Mouse (Mus musculus): ENCODE data around the gene Atp6v0e. TPM values are rescaled to one million over a fixed set of nuclear protein-coding genes. Genes with fewer than 3 reads are reported as not detected.

Gene Atp6v0e
- 368 TPM for polyA plus RNA-seq (2017; shearing (Covaris generic))

DNA sequence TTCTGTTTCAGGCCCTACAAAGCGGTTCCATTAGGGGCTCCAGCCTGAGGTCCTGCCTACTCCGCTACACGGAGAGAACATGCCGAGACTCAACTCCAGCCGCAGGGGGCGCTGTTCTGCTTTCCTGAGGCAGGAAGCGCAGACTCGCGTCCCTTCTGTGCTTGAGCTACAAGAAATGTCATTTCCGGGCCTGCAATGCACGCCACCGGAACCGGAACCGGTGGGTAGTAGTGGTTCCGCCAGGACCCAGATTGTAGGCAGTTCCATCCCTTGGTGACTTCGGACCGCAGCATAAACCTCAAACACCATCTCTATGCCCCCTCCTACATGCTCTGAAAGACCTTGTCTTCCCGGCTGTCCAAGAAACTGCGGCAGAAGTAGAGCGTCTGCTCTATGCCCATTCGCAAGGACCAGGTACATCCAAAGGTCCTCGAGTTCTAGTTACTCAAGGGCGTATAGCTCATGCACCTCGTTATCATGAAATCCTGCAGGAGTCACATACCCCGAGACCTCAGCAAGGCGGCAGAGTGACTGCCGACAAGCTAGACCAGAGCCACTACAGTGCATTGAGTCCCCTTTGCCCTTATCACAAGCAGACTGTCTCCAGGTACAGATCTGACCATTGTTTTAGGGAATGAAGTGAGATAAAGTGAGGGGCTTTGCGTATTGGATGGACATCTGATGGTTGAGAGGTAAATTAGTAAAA, at the start of gene Atp6v0e:
Gene Atp6v0e, plus strand, starts transcription at position 254 of the 706 bp plus-strand sequence.

GRCm38 (mm10) chr17:26715271-26715758, 52.3 kb downstream of the Atp6v0e start, which contains the start of gene Crebrf:
Gene Crebrf, plus strand, starts transcription at chr17:26715650.

Other genes starting within 250 kb of the Atp6v0e start
- not detected for gene Neurl1b, start 248.4 kb upstream of the Atp6v0e start, polyA plus RNA-seq (2017; shearing (Covaris generic))
- gene Ergic1, start 101.7 kb upstream of the Atp6v0e start, polyA plus RNA-seq (2017; shearing (Covaris generic)), result 99.2 TPM
- 21.7 TPM for gene Dusp1, start 101.1 kb upstream of the Atp6v0e start, polyA plus RNA-seq (2017; shearing (Covaris generic))
- 91.0 TPM for gene Crebrf, start 52.4 kb downstream of the Atp6v0e start, polyA plus RNA-seq (2017; shearing (Covaris generic))
- 29.8 TPM for gene Bnip1, start 117.8 kb downstream of the Atp6v0e start, polyA plus RNA-seq (2017; shearing (Covaris generic))
- gene Nkx2-5, start 181.8 kb downstream of the Atp6v0e start, polyA plus RNA-seq (2017; shearing (Covaris generic)), result not detected

Measured in activated CD4-positive, CD25-positive, alpha-beta regulatory T cell, adult 9 weeks (primary cell).